Mouse (Mus musculus): Measurements from ENCODE around the gene Gm11034.

The Gm11034 gene

DNA sequence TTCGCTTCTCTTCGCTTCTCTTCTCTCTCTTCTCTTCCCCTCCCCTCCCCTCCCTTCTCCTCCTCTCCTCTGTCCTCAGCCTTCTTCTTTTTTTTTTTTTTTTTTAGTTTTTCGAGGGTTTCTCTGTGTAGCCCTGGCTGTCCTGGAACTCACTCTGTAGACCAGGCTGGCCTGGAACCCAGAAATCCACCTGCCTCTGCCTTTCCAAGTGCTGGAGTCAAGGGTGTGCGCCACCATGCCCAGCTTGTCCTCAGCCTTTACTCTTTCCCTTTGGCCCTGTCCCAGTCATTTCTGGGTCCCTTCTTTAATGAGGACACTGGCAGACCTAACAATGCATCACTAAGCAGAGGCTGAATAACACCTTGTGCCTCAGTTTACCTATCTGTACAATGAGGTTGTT, at the start of gene Gm11034:
Gene Gm11034 (minus strand): TSS at position 101 of the 400 bp plus-strand sequence.
- no peak for DNase-seq (ENCODE audit: low spot score in 2 of 2)

DNA sequence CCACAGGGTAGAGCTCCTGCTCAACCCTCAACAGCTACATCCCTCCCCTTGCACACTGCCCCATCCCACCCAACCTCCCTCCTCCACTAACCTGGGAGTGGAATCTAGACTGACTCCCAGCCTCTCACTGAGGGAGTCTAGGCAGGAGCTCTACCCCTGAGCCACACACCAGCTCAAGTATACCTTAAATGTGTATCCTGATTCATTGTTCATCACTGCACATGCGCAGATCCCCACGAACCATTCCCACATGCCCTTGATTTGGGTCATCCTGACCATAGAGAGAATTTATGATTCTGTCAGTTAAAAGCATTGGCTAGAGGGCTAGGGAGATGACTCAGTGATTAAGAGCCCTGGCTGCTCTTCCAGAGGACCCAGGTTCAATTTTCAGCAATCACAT, 49.3 kb upstream of the Gm11034 start:
- DNase-seq (ENCODE audit: low spot score in 2 of 2): no peak

DNA sequence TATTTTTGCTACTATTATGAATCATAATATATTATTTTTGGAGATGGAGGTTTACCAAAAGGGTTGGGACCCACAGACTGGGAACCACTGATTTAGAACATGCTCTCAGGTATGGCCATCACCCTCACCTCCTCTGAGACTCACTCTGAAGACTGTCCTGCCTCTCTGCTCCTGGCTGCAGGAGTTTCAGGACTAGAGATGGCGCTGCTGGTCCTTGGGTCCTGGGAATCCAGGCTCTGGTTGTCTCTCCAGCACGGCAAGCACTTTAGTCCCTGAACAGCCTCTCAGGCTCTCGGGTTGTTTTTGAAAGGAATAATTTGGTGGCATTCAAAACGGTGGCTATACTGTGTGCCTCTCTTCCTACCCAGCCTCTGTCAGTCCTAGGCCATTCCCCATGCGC, 48.4 kb upstream of the Gm11034 start:
- no peak for DNase-seq (ENCODE audit: low spot score in 2 of 2)

DNA sequence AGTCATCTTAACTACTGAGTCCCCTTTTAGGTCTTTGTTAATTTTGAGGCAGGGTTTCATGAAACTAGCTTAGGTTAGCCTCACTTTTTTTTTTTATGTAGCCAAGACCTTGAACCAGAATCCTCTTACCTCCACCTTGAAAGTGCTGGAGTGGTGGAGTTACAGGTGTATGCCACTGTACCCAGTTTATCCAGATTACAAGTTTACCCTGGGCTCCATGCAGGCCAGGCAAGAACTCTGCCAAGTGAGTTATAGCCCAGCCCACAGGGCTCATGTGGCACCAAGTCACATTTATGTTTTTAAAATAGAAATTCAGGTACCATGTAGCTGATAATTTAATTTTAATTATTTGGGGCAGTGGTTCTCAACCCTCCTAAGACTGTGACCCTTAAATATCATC, 48.0 kb upstream of the Gm11034 start:
- no peak for DNase-seq (ENCODE audit: low spot score in 2 of 2)

DNA sequence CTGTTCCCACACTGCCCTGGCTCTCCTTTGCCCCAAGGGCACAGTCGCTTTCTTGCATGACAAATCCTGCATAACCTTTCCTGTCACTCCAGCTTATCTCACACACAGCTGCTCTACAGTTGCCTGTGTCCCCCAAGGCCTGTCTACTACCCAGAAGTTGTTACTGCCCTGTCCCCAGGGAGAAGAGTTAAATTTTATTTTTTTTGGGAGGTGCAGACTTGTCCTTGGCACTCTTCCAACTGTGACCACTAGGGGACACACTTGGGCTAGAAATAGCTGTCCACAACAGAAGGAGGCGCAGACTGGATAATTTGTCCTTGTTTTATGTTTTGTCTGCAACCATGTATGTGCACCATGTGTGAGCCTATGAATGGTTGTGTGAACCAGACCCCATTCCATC, 47.6 kb upstream of the Gm11034 start:
- DNase-seq (ENCODE audit: low spot score in 2 of 2): peak in 1 of 2 experiments; percentile 41

DNA sequence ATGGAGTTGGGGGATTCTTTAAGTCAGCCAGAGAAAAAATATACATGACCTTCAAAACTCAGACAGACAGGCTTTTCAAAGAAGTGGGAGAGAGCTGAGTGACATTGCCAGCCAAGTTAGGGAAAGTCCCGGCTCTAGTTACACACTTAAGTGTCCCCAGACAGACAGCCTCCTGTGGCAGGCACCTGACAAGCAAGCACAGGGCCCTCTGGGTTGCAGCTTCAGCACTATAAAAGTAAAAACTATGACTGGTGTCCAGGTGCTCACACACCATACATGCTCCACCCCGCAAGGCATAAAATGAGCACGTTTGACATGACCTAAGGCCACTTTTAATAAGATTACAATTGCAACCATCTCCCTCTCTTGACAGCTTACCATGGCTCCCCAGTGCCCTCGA, 47.1 kb upstream of the Gm11034 start:
- DNase-seq (ENCODE audit: low spot score in 2 of 2): no peak

DNA sequence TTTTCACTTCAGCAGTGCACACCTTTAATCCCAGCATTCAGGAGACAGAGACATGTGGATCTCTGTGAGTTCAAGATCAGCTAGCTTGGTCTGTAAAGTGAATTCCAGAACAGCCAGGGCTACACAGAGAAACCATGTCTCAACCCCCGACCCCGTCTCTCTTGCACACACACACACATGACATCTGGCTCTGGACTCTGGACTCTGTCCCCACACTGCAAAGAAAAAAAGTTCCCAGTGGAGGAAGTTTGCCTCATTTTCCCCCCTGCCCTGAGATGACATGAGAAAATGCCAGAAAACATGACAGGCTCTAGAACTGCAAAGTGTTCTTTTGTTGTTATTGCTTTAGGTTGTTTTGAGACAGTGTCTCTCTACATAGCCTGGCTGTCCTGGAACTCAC, 46.4 kb upstream of the Gm11034 start:
- DNase-seq (ENCODE audit: low spot score in 2 of 2): no peak

DNA sequence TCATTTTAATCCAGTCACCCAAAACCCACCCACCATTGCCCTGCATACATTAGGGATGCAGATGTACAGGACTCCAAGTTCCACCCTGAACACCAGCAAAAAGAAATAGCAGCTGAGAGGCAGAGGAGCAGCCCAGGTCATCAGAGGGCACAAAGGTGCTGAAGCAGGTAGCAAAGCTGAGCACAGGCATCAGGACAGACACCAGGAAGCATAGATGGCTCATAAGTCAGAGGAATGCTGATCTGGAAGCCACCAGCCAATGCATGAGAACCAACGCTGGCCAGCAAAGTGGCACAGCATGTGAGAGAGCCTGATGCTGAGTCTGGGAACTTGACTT, 44.4 kb upstream of the Gm11034 start:
- DNase-seq (ENCODE audit: low spot score in 2 of 2): no peak

DNA sequence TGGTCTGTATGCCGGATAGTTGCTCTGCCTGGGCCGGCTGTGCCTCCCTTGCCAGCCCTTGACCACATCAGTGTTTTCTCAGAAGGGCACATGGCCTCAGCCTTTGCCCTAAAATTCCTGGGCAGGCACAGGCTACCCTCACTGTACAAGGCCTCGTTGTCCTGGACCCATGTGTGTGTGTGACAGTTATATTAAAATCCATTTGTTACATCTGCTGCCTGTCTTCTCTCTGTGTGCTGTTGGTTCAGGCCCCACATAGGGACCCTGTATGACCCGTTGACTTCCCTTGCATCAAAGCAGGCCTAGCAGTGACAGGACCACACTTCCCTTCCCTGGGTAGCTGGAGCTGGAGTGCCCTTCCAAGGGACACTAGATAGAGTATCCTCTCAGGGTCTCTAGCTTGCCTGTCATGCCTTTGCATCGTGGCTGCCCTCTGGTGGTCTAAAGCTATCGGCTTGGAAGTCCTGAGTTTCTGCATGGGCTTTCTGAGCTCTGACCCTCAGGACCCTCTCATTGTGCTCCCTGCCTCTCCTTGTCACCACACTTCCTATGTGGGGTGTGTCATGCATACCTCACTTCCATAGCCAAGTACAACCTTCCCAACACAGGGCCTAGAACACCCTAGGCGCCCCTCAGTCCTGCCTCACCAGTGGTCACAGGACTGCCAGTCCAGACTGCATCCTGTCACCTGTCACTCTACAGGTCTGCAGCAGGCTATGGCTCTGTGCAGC, 43.9 kb upstream of the Gm11034 start:
- no peak for DNase-seq (ENCODE audit: low spot score in 2 of 2)

DNA sequence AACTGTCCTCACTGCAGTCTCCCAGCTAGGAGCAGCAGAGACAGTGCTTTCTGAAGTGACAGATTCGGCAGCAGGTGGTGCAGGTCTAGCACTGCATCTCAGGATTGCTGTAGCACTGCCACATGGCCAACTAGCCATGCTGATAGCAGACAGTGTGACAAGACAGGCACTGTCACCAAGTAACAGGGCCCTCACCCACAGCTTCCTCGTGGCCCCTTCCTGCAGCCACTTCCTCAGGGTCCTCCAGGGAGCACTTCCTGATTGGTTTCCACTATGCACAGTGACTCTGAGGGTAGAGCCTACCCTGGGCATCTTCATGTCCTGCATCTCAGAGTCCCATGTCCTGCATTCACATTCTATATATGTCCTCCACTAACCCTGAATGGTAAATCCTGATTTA, 31.2 kb upstream of the Gm11034 start:
- DNase-seq (ENCODE audit: low spot score in 2 of 2): no peak

DNA sequence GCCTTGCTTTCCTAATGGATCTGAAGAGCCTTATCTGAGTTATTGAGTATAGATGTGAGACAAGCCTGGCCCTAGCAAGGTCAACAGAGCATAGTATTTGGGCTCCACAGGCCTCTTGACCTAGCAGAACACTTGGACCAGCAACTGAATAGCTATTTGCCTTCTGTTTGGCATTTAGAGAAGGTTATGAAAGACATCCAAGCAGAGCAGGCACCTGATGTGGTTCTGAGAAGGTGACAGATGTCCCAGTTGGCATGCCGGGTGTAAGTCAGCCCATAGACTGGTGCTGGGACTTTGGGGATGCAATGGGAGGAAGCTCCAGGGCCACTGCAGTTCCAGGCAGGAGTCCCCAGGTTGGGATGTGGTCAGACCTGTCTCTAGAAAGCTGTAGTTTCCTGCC, 28.8 kb upstream of the Gm11034 start:
- DNase-seq (ENCODE audit: low spot score in 2 of 2): no peak

DNA sequence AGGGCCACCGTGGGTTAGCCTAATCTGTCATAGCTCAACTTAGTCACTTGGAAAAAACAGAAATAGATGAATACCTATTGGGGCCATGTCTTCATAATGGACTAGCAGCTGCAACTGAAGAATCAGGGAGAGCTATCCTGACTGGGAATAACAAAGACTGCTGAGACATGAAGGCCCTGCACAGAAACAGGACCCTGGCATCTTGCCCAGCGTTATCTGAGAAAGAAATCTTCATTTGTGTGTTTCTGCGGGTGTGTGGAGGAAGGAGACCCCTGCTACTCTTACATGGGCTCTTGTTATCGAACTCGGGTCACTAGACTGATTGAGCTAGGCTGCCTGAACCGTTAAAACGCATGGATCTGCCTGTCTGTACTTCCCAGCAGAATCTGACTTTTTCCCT, 27.5 kb upstream of the Gm11034 start:
- no peak for DNase-seq (ENCODE audit: low spot score in 2 of 2)

DNA sequence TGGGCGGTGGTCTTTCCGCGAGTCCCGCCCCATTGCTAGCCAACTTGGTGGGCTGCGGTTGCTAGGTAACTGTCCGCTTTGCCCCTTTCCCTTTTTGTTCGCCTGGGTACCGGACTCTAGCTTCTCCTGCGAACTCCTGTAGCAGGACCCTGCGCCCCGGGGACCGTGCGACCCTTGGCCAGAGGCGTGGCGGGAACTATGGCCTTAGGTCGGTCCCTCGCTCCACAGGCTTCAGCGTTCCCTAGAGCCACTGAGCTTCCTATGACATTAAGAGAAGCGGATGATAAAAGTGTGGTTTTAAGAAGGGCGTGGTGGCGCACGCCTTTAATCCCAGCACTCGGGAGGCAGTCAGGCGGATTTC, 26.9 kb upstream of the Gm11034 start:
- no peak for DNase-seq (ENCODE audit: low spot score in 2 of 2)

DNA sequence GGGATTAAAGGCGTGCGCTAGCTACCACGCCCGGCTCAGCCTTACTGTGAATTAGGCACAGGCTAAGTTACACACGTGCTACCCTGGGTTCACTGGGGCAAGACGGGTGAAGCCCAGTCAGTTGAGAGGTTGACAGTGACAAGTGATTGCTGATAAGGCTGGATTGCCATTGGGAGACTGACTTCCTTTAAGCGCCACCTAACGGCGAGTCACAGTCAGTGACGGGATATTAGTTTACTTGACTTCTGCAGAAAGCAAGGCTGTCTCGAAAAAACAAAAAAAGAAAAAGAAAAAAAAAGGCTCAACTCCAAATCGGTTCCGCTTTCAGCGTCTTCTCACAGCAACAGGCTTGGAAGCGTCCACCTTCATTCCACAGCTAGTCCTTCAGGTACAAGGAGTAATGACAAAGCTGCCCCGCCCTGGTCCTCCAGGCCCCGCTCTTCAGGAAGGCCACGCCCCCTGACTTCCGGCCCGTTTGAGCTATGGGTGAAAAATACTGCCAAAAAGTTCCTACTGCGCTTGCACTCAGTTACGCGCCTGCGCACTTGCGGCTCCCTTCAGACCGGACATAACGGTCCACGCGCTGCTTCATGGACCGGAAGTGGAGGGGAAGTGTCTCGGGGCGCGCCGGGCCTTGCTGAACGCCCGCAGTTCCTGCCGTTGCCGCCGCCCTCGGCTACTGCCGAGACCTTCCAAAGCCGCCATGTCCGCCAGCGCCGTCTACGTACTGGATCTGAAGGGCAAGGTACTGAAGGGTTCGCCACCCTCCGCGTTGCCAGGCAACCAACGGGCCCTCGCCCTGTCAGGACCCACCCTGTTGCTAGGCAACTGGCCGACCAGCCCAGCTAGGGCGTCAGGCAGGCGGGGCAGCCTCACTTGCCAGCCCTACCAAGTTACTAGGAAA, 26.3 kb upstream of the Gm11034 start, which contains the start of gene Ap1m1:
Gene Ap1m1 (plus strand): TSS at position 520 of the 904 bp plus-strand sequence.
- DNase-seq (ENCODE audit: low spot score in 2 of 2): peak; percentile 95 to 97

DNA sequence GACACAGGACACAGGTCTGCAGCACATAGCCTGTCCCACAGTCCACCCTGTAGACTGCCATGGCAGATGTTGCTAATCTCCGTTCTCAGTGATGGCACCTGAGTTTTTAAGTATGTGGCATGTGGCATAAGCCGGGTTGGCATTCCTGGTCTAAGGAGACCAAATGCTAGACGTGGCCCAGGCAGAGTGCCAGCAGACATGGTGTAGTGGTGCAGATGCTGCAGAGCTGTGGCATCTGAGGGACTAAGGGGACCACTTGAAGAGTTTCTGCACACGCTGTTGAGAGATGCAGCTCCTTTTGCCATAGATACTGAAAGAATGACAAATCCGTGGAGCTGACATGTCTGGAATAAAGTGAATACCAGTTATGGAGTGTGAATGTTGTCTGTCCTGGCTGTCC, 9.2 kb upstream of the Gm11034 start:
- no peak for DNase-seq (ENCODE audit: low spot score in 2 of 2)

DNA sequence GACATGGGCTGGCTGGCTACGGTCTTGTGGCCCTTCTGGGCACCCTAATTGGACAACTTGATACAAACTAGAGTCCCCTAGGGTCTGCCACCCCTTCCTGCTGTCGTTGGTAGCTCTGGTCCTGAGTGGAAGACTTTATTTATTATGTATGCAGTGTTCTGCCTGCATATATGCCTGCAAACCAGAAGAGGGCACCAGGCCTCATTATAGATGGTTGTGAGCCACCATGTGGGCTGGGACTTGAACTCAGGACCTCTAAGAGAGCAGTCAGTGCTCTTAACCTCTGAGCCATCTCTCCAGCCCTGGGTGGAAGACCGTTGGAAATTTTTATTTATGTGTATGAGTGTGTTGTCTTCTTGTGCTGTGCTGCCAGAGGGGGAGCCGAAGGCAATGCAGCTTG, 7.3 kb upstream of the Gm11034 start:
- DNase-seq (ENCODE audit: low spot score in 2 of 2): no peak

DNA sequence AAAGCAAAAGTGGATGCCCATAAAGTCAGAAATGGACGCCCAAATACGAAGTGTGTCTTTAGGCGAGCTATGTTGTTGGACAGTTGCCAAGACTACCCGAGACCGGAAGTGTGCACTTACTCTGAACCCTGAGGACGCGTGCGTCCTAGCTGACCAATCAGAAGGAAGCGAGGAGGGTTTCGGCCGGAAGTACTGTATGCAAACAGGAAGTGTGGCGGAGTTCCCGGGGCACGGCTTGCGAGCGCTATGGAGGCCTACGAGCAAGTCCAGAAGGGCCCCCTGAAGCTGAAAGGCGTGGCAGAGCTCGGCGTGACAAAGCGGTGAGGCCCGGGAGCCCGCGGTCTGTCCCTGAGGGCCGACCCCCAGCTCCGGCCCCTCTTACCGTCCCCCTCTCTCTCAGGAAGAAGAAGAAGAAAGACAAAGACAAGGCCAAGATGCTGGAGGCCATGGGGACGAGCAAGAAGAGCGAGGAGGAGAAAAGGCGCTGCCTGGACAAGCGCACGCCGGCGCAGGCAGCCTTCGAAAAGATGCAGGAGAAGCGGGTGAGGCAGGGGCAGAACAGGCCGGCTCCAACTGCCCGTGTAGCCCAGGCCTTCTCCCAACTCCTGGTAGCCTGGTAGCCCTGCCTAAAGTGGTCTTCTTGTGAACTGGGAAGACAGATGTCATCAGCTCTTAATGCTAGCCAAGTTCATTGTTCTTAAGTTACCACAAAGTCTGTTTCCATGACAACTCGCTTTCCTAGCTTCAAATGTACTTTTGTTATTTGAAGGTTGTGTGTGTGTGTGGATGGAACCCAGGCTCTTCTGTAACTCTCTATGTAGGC, 6.3 kb upstream of the Gm11034 start, which contains the start of gene Fam32a:
Gene Fam32a (plus strand): TSS at position 190 of the 823 bp plus-strand sequence.
- DNase-seq (ENCODE audit: low spot score in 2 of 2): peak; percentile 78 to 92

DNA sequence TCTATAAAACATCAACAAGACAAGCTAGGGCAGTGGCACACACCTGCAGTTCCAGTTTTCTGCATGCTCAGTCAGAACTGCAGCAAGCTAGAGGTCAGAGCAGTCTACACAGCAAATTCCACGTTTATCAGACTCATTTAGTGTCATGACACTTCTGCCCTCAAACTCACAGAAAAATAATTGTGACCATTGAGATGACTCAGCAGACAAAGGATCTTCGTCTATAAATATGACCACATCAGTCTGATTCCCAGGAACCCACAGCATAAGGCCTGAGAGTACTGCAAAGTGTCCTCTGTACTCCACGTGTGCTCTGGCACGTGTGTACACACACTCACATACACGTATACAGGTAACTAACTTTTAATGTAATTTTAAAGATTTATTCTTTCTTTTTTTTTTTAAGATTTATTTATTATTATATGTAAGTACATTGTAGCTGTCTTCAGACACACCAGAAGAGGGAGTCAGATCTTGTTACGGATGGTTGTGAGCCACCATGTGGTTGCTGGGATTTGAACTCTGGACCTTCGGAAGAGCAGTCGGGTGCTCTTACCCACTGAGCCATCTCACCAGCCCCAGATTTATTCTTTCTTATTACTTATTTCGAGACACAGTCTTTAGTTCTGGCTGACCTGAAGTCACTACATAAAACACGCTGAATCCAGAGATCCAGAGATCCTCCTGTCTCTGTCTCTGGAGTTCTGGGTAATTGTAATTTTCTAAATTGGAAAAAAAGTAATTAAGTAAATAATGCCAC, 5.5 kb upstream of the Gm11034 start:
- no peak for DNase-seq (ENCODE audit: low spot score in 2 of 2)

DNA sequence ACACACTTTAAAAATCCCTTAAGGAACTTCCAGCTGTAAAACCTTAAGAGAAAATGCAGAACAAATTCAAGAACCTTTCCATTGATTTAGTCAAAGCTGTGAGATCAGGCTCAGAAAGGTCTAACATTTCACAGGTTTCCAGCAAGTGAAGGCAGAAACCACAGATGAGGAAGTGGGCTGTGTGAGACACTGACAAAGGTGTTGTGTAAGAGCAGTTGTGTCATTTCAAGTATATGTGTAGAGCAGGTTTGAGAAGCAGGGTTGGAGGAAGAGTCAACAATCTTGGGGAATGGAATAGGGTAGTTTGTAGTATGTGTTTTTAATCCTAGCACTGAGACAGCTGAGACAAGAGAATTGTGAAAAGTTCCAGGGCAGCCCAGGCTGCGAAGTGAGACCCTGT, 2.4 kb upstream of the Gm11034 start:
- no peak for DNase-seq (ENCODE audit: low spot score in 2 of 2)

DNA sequence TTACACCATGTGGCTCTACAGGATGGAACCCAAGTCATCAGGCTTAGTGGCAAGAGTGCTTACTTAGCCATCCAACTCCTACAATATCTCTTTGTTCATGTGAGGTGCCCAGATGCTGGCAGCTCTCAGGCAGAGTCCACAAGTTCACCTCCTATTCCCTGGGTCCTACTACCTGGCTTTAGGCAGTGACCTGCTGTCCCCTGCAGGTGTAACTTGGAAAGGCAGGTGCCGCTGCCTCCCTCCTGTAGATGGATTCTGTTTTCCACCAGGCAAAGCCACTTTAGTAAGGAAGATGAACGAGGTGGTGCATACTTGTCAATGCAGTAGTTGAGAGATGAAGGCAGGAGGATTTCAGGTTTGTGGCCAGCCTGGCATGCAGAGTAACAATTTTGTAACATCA, 1.6 kb upstream of the Gm11034 start:
- DNase-seq (ENCODE audit: low spot score in 2 of 2): no peak

DNA sequence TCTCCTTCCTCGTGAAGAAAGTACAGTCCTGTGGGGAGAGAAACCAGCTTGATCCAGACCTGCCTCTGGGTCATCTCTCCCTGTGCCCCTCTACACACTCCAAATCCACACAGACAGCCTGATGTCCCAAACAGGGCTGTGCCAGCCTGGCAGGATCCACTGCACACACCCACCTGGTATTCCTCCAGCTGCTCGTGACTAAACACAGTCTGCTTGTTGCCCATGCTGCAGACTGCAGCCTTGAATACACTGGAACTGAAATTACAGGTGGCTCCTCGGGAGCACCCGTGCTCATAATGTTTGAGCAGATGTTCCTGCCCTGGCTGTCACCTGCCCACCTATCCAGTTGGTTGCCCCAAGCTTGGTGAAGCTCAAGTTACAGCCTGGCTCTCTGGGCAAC, 685 bp downstream of the Gm11034 start, which contains the start of gene Cib3:
Gene Cib3 (minus strand): TSS at position 87 of the 400 bp plus-strand sequence.
- DNase-seq (ENCODE audit: low spot score in 2 of 2): peak in 1 of 2 experiments; percentile 17

Data from left cerebral cortex, adult 9 months (tissue).